ENCODE assay signal across 18 mouse cellular contexts in genomic region chr5:103418886-103419285, GRCm38 (mm10).
"Had no signal": no experiment of that assay in that cellular context is flagged by ENCODE, and none has a peak within 500 bp of the region (broad histone marks: within the 10 kb centered on the region; RNA-seq: fewer than 3 reads in every experiment).

No protein-coding gene starts in this region.

- H3K9ac ChIP-seq: intestine, embryonic 15.5 days; limb, embryonic 13.5 days; liver, embryonic 13.5 days; midbrain, embryonic 12.5 days; neural tube, embryonic 13.5 days had no signal

- H3K9me3 ChIP-seq: intestine, embryonic 15.5 days; limb, embryonic 13.5 days; liver, embryonic 13.5 days; midbrain, embryonic 12.5 days; neural tube, embryonic 13.5 days had no signal

- H3K4me2 ChIP-seq: intestine, embryonic 15.5 days; limb, embryonic 13.5 days; liver, embryonic 13.5 days; midbrain, embryonic 12.5 days; neural tube, embryonic 13.5 days had no signal

- ATAC-seq: intestine, embryonic 15.5 days; midbrain, embryonic 16.5 days had no signal

- H3K36me3 ChIP-seq: intestine, embryonic 15.5 days; limb, embryonic 13.5 days; liver, embryonic 13.5 days; midbrain, embryonic 12.5 days; neural tube, embryonic 13.5 days had no signal

- H3K27me3 ChIP-seq: intestine, embryonic 15.5 days had no signal

- H3K27ac ChIP-seq: intestine, embryonic 15.5 days; limb, embryonic 13.5 days; liver, embryonic 13.5 days; midbrain, embryonic 12.5 days; neural tube, embryonic 13.5 days had no signal

- H3K4me3 ChIP-seq: intestine, embryonic 15.5 days; limb, embryonic 13.5 days; liver, embryonic 13.5 days; midbrain, embryonic 12.5 days; myocyte; neural tube, embryonic 13.5 days had no signal

- DNase-seq: kidney, adult 11 months; kidney, adult 9 months; kidney, postnatal 14 days; kidney, postnatal 4 days; left cerebral cortex, postnatal 4 days; liver, embryonic 13.5 days; lung, adult 2 months; lung, postnatal 14 days; lung, postnatal 4 days; right cerebral cortex, postnatal 4 days; thymus, adult 2 months; thymus, postnatal 14 days had no signal
